Mouse (Mus musculus) liver, postnatal 0 days (tissue): ENCODE results near the gene Gdf10. TPM values are rescaled to one million over a fixed set of nuclear protein-coding genes. Genes with fewer than 3 reads are reported as not detected.

Source experiments
- ATAC-seq: fragments of 200-750 bp; cut with Nextera tagmentation; 2 replicates; pipeline ENCODE4 v1.8.0; 2017; ENCODE audit warnings: mild to moderate bottlenecking, moderate library complexity
- DNase-seq: peaks from one replicate; pipeline ENCODE4 v3.0.0-alpha.2; 2016
- H3K27ac ChIP-seq: fragments of 300-500 bp; sonication (generic); 2 replicates; pipeline ENCODE4 v1.5.1; 2014; ENCODE audit warnings: antibody characterized with exemption, moderate library complexity, mild to moderate bottlenecking, low read depth
- H3K27me3 ChIP-seq: fragments of 300-500 bp; sonication (generic); 2 replicates; pipeline ENCODE4 v1.6.1; 2014; ENCODE audit warnings: low read length, control low read depth, mixed read lengths; ENCODE audit not compliant: insufficient read depth
- H3K36me3 ChIP-seq: fragments of 300-500 bp; sonication (generic); replicated peaks from 2 replicates; pipeline ENCODE4 v1.6.1; 2014; ENCODE audit warnings: mild to moderate bottlenecking, control low read depth, low read length, moderate library complexity, mixed read lengths; ENCODE audit not compliant: insufficient read depth
- H3K4me1 ChIP-seq: fragments of 300-500 bp; sonication (generic); 2 replicates; pipeline ENCODE4 v1.6.1; 2014; ENCODE audit warnings: antibody characterized with exemption, mild to moderate bottlenecking, control low read depth; ENCODE audit not compliant: insufficient read depth
- H3K4me2 ChIP-seq: fragments of 300-500 bp; sonication (generic); 2 replicates; pipeline ENCODE4 v1.6.1; 2014; ENCODE audit warnings: low read depth, mild to moderate bottlenecking, low read length, moderate library complexity, mixed read lengths
- H3K4me3 ChIP-seq: fragments of 300-500 bp; sonication (generic); 2 replicates; pipeline ENCODE4 v1.5.1; 2014; ENCODE audit warnings: low read depth, low read length
- H3K9ac ChIP-seq: fragments of 300-500 bp; sonication (generic); replicated peaks from 2 replicates; pipeline ENCODE4 v1.6.1; 2014; ENCODE audit warnings: mild to moderate bottlenecking, moderate library complexity
- H3K9me3 ChIP-seq: fragments of 300-500 bp; sonication (generic); 2 replicates; pipeline ENCODE4 v1.6.1; 2016; ENCODE audit warnings: mild to moderate bottlenecking, control low read depth, low read length, mixed read lengths
- CTCF ChIP-seq: sonication (generic); IDR thresholded peaks from 2 replicates; pipeline ENCODE4 v1.5.1; 2016; ENCODE audit warnings: antibody characterized with exemption, low read depth
- EP300 ChIP-seq: IDR thresholded peaks from 2 replicates; pipeline ENCODE4 v1.6.1; 2016; ENCODE audit warnings: antibody characterized with exemption, low read depth, mild to moderate bottlenecking
- WGBS: fragments of 180-500 bp; shearing (Covaris S2); extraction: QIAGEN DNeasy Blood & Tissue Kit; methylation state at CpG from one replicate; pipeline ENCODE4 v1.1.7; 2014; ENCODE audit not compliant: insufficient replicate concordance; 5-methylcytosine and 5-hydroxymethylcytosine counted together
- polyA plus RNA-seq: library from polyadenylated mRNA; unstranded; fragments of >200 nt; fragmentation: Nextera tagmentation; extraction: Ambion mirVana; gene quantifications from 2 replicates; pipeline ENCODE4 v1.2.1, GENCODE M21; 2015

Gdf10 gene
- polyA plus RNA-seq, 1 experiment from 2014 or later: 5.1 TPM

DNA sequence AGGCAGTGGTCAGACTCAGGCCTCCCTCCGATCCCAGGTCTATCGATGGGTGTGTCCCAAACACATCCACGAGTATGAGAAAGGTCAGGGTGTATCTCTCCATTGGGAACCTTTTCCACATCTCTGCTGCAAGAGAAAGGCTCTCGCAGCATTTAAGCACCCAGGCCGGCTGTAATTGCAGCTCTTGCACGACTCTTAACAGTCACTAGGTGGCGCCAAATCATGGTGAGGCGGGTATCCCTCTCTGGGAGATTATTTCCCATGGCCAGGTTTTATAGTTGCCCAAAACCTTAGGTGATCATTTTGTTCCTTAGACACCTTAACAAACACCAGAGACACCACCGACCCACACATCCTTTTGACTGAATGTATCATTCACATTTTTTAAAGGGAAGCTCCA is 36.0 kb downstream of the Gdf10 start:
- no peak overlapping the region for H3K4me2 ChIP-seq
- ATAC-seq (no peak), DNase-seq (peak; percentile 34)
- no peak overlapping the region for H3K9ac ChIP-seq
- 9% methylated on average over 9 of the region's 9 CpGs for WGBS
- no peak for TF ChIP-seq EP300
- TF ChIP-seq CTCF: peak; percentile 73
- H3K4me3 ChIP-seq: no peak overlapping the region
- no peaks in the 10 kb centered on the region for H3K36me3 ChIP-seq
- H3K27me3 ChIP-seq: no peaks in the 10 kb centered on the region
- H3K9me3 ChIP-seq: no peaks in the 10 kb centered on the region
- H3K27ac ChIP-seq: no peak overlapping the region
- H3K4me1 ChIP-seq: no peaks in the 10 kb centered on the region

GRCm38 (mm10) chr14:33965675-33966074 is 42.3 kb downstream of the Gdf10 start:
- Histone ChIP-seq H3K36me3 (no peaks in the 10 kb centered on the region), H3K4me2 (no peak overlapping the region), H3K27me3 (no peaks in the 10 kb centered on the region), H3K4me3 (no peak overlapping the region), H3K9ac (no peak overlapping the region), H3K4me1 (no peaks in the 10 kb centered on the region), H3K27ac (no peak overlapping the region), H3K9me3 (no peaks in the 10 kb centered on the region)
- TF ChIP-seq CTCF (peak; percentile 18; the same call in 1 of the 2 replicates), EP300 (no peak)
- 58% methylated on average over 7 of the region's 7 CpGs for WGBS
- DNase-seq (no peak), ATAC-seq (no peak)

DNA sequence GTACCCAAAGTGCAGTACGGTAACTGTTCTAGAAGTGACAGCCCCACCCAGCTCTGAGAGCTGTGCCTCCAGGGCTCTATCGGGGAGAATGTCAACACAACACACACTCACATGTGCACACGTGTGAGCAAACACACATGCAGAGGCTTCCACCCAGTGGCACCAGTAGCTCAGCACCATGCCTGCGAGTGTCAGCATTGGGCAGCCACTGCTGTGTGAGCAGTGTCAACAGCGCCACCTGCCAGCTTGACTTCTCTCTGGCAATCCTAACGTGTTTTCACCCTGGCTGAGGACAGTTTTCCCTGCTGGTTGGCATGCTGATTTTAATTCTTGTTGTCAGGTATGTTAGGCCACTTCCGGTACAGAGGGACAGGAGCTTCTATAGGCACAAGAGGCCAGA is 49.3 kb downstream of the Gdf10 start:
- H3K4me1 ChIP-seq: no peaks in the 10 kb centered on the region
- H3K27me3 ChIP-seq: 0 out of 2 replicates have a peak, but pooled peaks cover under 1% of the 10 kb centered on the region
- no peak overlapping the region for H3K27ac ChIP-seq
- ATAC-seq (no peak), DNase-seq (no peak)
- TF ChIP-seq EP300 (no peak), CTCF (peak; percentile 44)
- WGBS: 41% methylated on average over 7 of the region's 7 CpGs
- no peaks in the 10 kb centered on the region for H3K36me3 ChIP-seq
- no peaks in the 10 kb centered on the region for H3K9me3 ChIP-seq
- H3K4me2 ChIP-seq: no peak overlapping the region
- no peak overlapping the region for H3K9ac ChIP-seq
- no peak overlapping the region for H3K4me3 ChIP-seq

DNA sequence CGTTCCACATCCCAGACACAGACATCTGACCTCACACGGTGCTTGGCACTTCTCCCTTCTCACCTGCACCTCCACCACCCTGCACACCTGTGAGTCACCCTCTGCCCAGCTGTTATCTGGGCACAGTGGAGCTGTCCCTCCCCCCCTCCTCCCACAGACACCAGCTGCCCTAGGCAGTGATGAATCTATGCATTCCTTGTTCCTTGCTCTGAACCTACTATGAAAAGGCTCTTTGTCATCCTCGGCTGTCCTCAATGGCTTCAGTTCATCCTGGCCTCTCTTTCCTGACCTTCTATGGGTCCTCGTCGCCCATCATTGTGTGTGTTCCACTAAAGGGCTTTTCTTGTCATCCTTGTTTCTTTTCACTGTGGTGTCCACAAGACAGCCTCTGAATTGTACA is 51.4 kb downstream of the Gdf10 start:
- 73% methylated on average over 5 of the region's 5 CpGs for WGBS
- ATAC-seq (no peak), DNase-seq (no peak)
- H3K27ac ChIP-seq: no peak overlapping the region
- 0 out of 2 replicates have a peak, but pooled peaks cover 6% of the 10 kb centered on the region for H3K27me3 ChIP-seq
- TF ChIP-seq EP300: no peak
- TF ChIP-seq CTCF: no peak
- no peaks in the 10 kb centered on the region for H3K4me1 ChIP-seq
- H3K9ac ChIP-seq: no peak overlapping the region
- H3K4me3 ChIP-seq: no peak overlapping the region
- H3K4me2 ChIP-seq: no peak overlapping the region
- H3K9me3 ChIP-seq: no peaks in the 10 kb centered on the region
- no peaks in the 10 kb centered on the region for H3K36me3 ChIP-seq

- H3K27me3 ChIP-seq: 0 out of 2 replicates have a peak, but pooled peaks cover 6% of the 10 kb centered on the region
- no peak overlapping the region for H3K4me3 ChIP-seq
- H3K9ac ChIP-seq: no peak overlapping the region
- no peaks in the 10 kb centered on the region for H3K36me3 ChIP-seq
- no peaks in the 10 kb centered on the region for H3K9me3 ChIP-seq
- no peaks in the 10 kb centered on the region for H3K4me1 ChIP-seq
- WGBS: 43% methylated on average over 7 of the region's 7 CpGs
- no peak for TF ChIP-seq CTCF
- no peak for TF ChIP-seq EP300
- no peak overlapping the region for H3K4me2 ChIP-seq
- no peak for ATAC-seq
- H3K27ac ChIP-seq: no peak overlapping the region
- DNase-seq: no peak
These were observed 54.4 kb downstream of the Gdf10 start for GRCm38 (mm10) chr14:33977748-33978147.

- H3K4me2 ChIP-seq: no peak within 1 kb of the TSS
- DNase-seq: no peak
- no peaks in the 10 kb centered on the region for H3K9me3 ChIP-seq
- H3K4me1 ChIP-seq: no peaks in the 10 kb centered on the region
- no peaks in the 10 kb centered on the region for H3K36me3 ChIP-seq
- 0 out of 2 replicates have a peak, but pooled peaks cover 6% of the 10 kb centered on the region for H3K27me3 ChIP-seq
- no peak within 1 kb of the TSS for H3K4me3 ChIP-seq
- 4% methylated on average over 25 of the region's 25 CpGs for WGBS
- no peak within 1 kb of the TSS for H3K27ac ChIP-seq
- no peak for TF ChIP-seq CTCF
- TF ChIP-seq EP300: no peak
- no peak for ATAC-seq
- no peak within 1 kb of the TSS for H3K9ac ChIP-seq
These were observed 55.2 kb downstream of the Gdf10 start, which contains the start of gene Zfp488 for GRCm38 (mm10) chr14:33978604-33979059. Zfp488 (minus strand) TSS chr14:33978764.

Other genes starting within 250 kb of the Gdf10 start
- gene Gdf2, start 17.5 kb downstream of the Gdf10 start, polyA plus RNA-seq: 8.9 and 10.5 TPM in 2 replicates
- 0.02 and 0.05 TPM in 2 replicates for gene Rbp3, start 30.4 kb downstream of the Gdf10 start, polyA plus RNA-seq
- gene Zfp488, start 55.2 kb downstream of the Gdf10 start, polyA plus RNA-seq: not detected in 2 replicates
- gene Gm30083, start 91.6 kb downstream of the Gdf10 start, polyA plus RNA-seq: not detected in 2 replicates
- gene Gm5460, start 93.2 kb downstream of the Gdf10 start, polyA plus RNA-seq: not detected in 2 replicates
- gene Antxrl, start 129.1 kb downstream of the Gdf10 start, polyA plus RNA-seq: not detected in 2 replicates
- gene Anxa8, start 162.4 kb downstream of the Gdf10 start, polyA plus RNA-seq: 0.43 and 0.58 TPM in 2 replicates
- gene A630023A22Rik, start 179.2 kb downstream of the Gdf10 start, polyA plus RNA-seq: not detected in 2 replicates
- gene Npy4r, start 228.9 kb downstream of the Gdf10 start, polyA plus RNA-seq: not detected in 2 replicates